Mouse (Mus musculus): Measurements from ENCODE around the gene Nmnat2. TPM values are rescaled to one million over a fixed set of nuclear protein-coding genes. Genes with fewer than 3 reads are reported as not detected.

Nmnat2 gene
- total and polyA plus RNA-seq, 2 experiments from 2014 or later = 87.6 to 152 TPM

DNA sequence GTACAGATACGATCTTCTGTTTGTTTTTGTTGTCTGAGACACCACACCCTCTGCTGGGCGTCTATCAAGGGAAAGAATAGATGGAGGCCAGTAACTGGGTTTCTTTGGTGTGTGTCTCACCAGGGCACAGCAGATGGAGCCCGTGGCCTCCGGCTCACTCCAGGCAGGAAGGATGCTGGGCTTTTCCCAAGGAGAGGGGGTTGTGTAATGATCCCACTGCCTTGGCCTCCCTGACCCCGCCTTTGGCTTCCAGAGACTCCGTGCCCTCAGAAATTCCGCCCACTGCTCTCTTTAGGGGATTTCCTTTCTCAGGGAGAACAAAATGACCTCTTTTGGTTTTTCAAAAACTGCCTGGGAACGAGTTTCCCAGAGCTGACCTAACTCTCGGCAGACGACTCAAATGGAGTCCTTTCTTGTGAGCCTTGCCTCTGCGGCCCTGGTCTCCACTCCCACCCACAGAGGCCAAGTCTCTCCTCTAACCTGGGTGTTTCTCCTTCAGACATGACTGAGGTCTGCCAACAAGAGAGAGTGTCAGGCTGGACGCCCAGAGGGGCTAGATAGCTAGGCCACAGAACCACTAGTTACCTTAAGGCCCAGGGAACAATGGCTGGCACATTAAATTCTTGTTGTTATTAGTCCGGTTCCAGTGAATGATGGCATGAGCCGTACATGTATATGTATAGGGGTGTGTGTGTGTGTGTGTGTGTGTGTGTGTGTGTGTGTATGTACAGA lies 93.5 kb downstream of the Nmnat2 start:
- H3K4me2 ChIP-seq (ENCODE audit: low read depth, low read length, poor library complexity, severe bottlenecking) = no peak overlapping the region
- peak; percentile 62 for TF ChIP-seq CTCF (IDR thresholded peaks at IDR 0.05)
- 30% methylated on average over 14 of the region's 14 CpGs for WGBS
- no peak overlapping the region; the same call in 1 of the 2 replicates for H3K27ac ChIP-seq (ENCODE audit: low read depth, low read length)
- no peaks in the 10 kb centered on the region for H3K27me3 ChIP-seq (ENCODE audit: insufficient read depth, low read length)
- H3K4me3 ChIP-seq (ENCODE audit: low read depth, low read length) = no peak overlapping the region
- no peaks in the 10 kb centered on the region for H3K9me3 ChIP-seq (ENCODE audit: low read length)
- ATAC-seq (ENCODE audit: low FRiP score) (peak; percentile 62; the same call in 1 of the 2 replicates), DNase-seq (ENCODE audit: low spot score) (peak; percentile 42)
- H3K36me3 ChIP-seq (ENCODE audit: insufficient read depth, low read length) = no peaks in the 10 kb centered on the region
- H3K4me1 ChIP-seq (ENCODE audit: insufficient read depth, low read length) = 0 out of 2 replicates have a peak, but pooled peaks cover 2% of the 10 kb centered on the region
- no peak overlapping the region for H3K9ac ChIP-seq (replicated peaks; ENCODE audit: low read length, poor library complexity, severe bottlenecking)

GRCm38 (mm10) chr1:153049451-153049850 lies 94.7 kb downstream of the Nmnat2 start:
- no peak overlapping the region for H3K9ac ChIP-seq (replicated peaks; ENCODE audit: low read length, poor library complexity, severe bottlenecking)
- H3K36me3 ChIP-seq (ENCODE audit: insufficient read depth, low read length) = no peaks in the 10 kb centered on the region
- no peaks in the 10 kb centered on the region for H3K27me3 ChIP-seq (ENCODE audit: insufficient read depth, low read length)
- ATAC-seq (ENCODE audit: low FRiP score) (no peak), DNase-seq (ENCODE audit: low spot score) (no peak)
- WGBS = 34% methylated on average over 2 of the region's 2 CpGs
- H3K9me3 ChIP-seq (ENCODE audit: low read length) = no peaks in the 10 kb centered on the region
- H3K4me3 ChIP-seq (ENCODE audit: low read depth, low read length) = no peak overlapping the region
- H3K4me1 ChIP-seq (ENCODE audit: insufficient read depth, low read length) = no peaks in the 10 kb centered on the region
- H3K27ac ChIP-seq (ENCODE audit: low read depth, low read length) = no peak overlapping the region
- H3K4me2 ChIP-seq (ENCODE audit: low read depth, low read length, poor library complexity, severe bottlenecking) = no peak overlapping the region
- TF ChIP-seq CTCF (IDR thresholded peaks at IDR 0.05) = no peak

- no peak overlapping the region for H3K4me3 ChIP-seq (ENCODE audit: low read depth, low read length)
- H3K9ac ChIP-seq (replicated peaks; ENCODE audit: low read length, poor library complexity, severe bottlenecking) = no peak overlapping the region
- H3K9me3 ChIP-seq (ENCODE audit: low read length) = no peaks in the 10 kb centered on the region
- DNase-seq (ENCODE audit: low spot score) (no peak), ATAC-seq (ENCODE audit: low FRiP score) (no peak)
- no peaks in the 10 kb centered on the region for H3K36me3 ChIP-seq (ENCODE audit: insufficient read depth, low read length)
- H3K4me2 ChIP-seq (ENCODE audit: low read depth, low read length, poor library complexity, severe bottlenecking) = no peak overlapping the region
- H3K27me3 ChIP-seq (ENCODE audit: insufficient read depth, low read length) = no peaks in the 10 kb centered on the region
- H3K27ac ChIP-seq (ENCODE audit: low read depth, low read length) = no peak overlapping the region
- no peaks in the 10 kb centered on the region for H3K4me1 ChIP-seq (ENCODE audit: insufficient read depth, low read length)
- no peak for TF ChIP-seq CTCF (IDR thresholded peaks at IDR 0.05)
- 83% methylated on average over 5 of the region's 5 CpGs for WGBS
Measured at GRCm38 (mm10) chr1:153051474-153051873, 96.7 kb downstream of the Nmnat2 start.

DNA sequence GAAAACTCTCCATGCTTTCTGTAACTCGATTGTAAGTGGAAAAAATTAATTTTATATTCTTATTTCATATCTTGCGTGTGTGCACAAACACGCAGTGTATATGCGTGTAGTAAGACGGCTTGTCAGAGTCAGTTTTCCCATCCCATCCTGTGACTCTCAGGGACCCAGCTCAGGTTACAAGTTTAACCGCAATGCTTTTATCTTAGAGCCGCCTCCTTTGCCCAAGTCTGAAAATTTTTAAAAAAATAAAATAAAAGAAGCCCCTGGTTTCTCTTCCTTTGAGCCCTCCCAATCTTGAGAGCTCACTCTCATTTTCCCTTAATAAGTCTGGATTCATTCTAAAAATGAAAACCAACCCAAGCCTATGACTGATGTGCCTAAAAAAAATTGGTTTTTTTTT lies 98.8 kb downstream of the Nmnat2 start:
- H3K4me2 ChIP-seq (ENCODE audit: low read depth, low read length, poor library complexity, severe bottlenecking) = no peak overlapping the region
- no peak overlapping the region for H3K27ac ChIP-seq (ENCODE audit: low read depth, low read length)
- no peaks in the 10 kb centered on the region for H3K4me1 ChIP-seq (ENCODE audit: insufficient read depth, low read length)
- ATAC-seq (ENCODE audit: low FRiP score) = no peak
- WGBS = 29% methylated on average over 7 of the region's 7 CpGs
- no peaks in the 10 kb centered on the region for H3K9me3 ChIP-seq (ENCODE audit: low read length)
- DNase-seq (ENCODE audit: low spot score) = no peak
- TF ChIP-seq CTCF (IDR thresholded peaks at IDR 0.05) = no peak
- no peak overlapping the region for H3K4me3 ChIP-seq (ENCODE audit: low read depth, low read length)
- no peaks in the 10 kb centered on the region for H3K36me3 ChIP-seq (ENCODE audit: insufficient read depth, low read length)
- H3K9ac ChIP-seq (replicated peaks; ENCODE audit: low read length, poor library complexity, severe bottlenecking) = no peak overlapping the region
- no peaks in the 10 kb centered on the region for H3K27me3 ChIP-seq (ENCODE audit: insufficient read depth, low read length)

GRCm38 (mm10) chr1:153054112-153054821 lies 99.5 kb downstream of the Nmnat2 start:
- WGBS = 15% methylated on average over 11 of the region's 11 CpGs
- Histone ChIP-seq H3K27me3 (ENCODE audit: insufficient read depth, low read length) (no peaks in the 10 kb centered on the region), H3K4me1 (ENCODE audit: insufficient read depth, low read length) (no peaks in the 10 kb centered on the region), H3K4me3 (ENCODE audit: low read depth, low read length) (no peak overlapping the region), H3K9ac (replicated peaks; ENCODE audit: low read length, poor library complexity, severe bottlenecking) (no peak overlapping the region), H3K4me2 (ENCODE audit: low read depth, low read length, poor library complexity, severe bottlenecking) (no peak overlapping the region), H3K36me3 (ENCODE audit: insufficient read depth, low read length) (no peaks in the 10 kb centered on the region), H3K9me3 (ENCODE audit: low read length) (no peaks in the 10 kb centered on the region), H3K27ac (ENCODE audit: low read depth, low read length) (peak overlapping the region; percentile 44; the same call in 1 of the 2 replicates)
- TF ChIP-seq CTCF (IDR thresholded peaks at IDR 0.05) = no peak
- peak; percentile 67 for DNase-seq (ENCODE audit: low spot score)
- no peak for ATAC-seq (ENCODE audit: low FRiP score)

- ATAC-seq (ENCODE audit: low FRiP score) (no peak), DNase-seq (ENCODE audit: low spot score) (no peak)
- Histone ChIP-seq H3K27ac (ENCODE audit: low read depth, low read length) (no peak overlapping the region), H3K4me2 (ENCODE audit: low read depth, low read length, poor library complexity, severe bottlenecking) (no peak overlapping the region), H3K9me3 (ENCODE audit: low read length) (no peaks in the 10 kb centered on the region), H3K9ac (replicated peaks; ENCODE audit: low read length, poor library complexity, severe bottlenecking) (no peak overlapping the region), H3K4me1 (ENCODE audit: insufficient read depth, low read length) (no peaks in the 10 kb centered on the region), H3K4me3 (ENCODE audit: low read depth, low read length) (no peak overlapping the region), H3K27me3 (ENCODE audit: insufficient read depth, low read length) (no peaks in the 10 kb centered on the region), H3K36me3 (ENCODE audit: insufficient read depth, low read length) (no peaks in the 10 kb centered on the region)
- 85% methylated on average over 7 of the region's 7 CpGs for whole genome bisulfite sequencing
- TF ChIP-seq CTCF (IDR thresholded peaks at IDR 0.05) = no peak
Measured at GRCm38 (mm10) chr1:153058290-153058689, 103.5 kb downstream of the Nmnat2 start.

Measured in midbrain, postnatal 0 days (tissue).